Mouse (Mus musculus) retina, postnatal 7 days (tissue): ENCODE data around the gene Wdr83.

Experiments
- DNase-seq: peaks from one replicate; pipeline ENCODE4 v3.0.0-alpha.2; 2012; ENCODE audit warnings: low read depth, low spot score

The Wdr83 gene

DNA sequence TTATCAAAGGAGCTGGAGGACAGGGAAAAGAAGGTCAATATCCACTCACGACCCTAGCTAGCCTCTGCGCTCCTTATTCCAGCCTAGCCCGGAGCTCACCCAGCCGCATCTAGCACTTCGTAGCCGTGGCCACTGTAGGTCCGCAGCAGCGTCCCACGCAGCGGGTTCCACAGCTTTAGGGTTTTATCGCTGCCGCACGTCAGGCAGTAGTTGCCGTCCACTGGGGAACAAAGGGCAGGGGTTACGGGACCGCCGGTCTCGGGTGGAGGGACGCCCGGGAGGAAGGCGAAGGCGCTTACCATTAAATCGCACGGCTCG is 933 bp downstream of the Wdr83 start:
- no peak for DNase-seq

DNA sequence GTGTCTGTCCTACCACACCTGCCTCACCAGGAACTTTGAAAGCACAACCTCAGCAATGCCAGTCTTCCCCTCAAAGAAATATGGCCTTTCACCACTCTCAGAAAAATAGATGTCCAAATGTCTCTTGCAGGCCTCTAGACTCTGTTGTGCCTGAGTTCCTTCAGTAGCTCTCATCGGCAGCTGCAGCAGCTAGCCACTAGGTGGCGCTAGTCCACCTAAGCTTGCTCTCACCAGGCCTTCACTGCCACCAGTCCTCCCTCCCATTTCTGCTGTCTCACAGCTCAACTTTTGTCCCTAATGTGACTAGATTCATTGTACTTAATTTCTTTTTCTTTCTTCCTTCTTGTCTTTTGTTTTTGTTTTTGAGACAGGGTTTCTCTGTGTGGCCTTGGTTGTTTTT is 4.1 kb downstream of the Wdr83 start:
- DNase-seq: peak; percentile 73

DNA sequence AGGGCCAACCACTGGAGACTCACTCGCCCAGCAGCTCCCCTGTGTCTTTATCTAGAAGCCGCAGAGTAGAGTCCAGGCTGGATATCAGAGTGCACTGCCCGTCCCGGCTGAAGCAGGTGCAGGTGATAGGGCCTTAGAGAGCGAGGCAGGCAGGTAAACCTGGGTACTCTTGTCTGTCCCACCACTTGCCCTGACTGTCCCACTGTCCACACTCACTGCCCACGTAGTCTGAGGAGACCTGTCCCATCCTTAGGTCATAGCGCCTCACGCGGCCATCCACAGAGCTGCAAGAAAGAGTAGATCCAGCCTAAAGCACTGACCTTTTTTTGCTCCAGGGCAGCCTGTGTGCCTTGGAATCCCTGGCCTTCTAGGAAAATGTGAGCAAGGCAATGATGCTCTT is 5.1 kb downstream of the Wdr83 start:
- no peak for DNase-seq

- no peak for DNase-seq
These were observed 6.5 kb downstream of the Wdr83 start for GRCm38 (mm10) chr8:85074617-85075016.

DNA sequence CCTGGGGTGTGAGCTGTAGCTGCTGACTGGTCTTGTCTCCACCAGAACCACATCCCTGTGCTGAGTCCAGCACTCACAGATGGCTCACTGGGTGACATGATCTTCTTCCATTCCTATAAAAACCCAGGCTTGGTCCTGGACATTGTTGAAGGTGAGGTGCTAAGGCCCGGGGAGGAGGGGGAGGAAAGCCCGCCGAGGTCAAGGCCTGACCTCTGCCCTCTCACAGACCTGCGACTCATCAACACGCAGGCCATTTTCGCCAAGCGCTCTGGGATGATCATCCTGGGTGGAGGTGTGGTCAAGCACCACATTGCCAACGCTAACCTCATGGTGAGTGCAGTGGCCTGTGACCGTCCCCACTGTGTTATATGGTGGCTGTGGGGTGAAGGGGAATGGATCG is 6.9 kb downstream of the Wdr83 start:
- DNase-seq: no peak

DNA sequence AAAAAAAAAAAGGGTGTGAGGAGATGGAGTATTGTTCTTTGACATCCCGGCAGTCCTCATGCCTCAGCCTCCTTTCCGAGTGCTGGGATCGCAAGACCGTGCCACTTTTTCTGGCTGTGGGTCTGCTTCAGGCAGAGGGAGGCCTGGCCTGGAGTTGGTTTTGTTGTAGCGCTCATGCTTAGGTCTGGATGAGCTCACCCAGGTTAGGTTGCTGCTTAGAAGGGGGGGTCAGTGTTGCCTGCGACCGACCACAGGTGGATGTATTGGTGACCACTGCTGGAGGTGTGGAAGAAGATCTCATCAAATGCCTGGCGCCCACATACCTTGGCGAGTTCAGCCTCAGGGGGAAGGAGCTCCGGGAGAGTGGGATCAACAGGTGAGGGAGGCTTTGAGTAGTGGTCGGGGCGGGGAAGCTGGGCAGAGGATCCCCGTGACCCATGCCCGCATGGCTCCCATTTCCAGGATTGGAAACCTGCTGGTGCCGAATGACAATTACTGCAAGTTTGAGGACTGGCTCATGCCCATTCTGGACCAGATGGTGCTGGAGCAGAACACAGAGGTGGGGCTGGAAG is 8.0 kb downstream of the Wdr83 start:
- DNase-seq: no peak

- no peak for DNase-seq
These were observed 8.7 kb downstream of the Wdr83 start for GRCm38 (mm10) chr8:85072364-85072929.

DNA sequence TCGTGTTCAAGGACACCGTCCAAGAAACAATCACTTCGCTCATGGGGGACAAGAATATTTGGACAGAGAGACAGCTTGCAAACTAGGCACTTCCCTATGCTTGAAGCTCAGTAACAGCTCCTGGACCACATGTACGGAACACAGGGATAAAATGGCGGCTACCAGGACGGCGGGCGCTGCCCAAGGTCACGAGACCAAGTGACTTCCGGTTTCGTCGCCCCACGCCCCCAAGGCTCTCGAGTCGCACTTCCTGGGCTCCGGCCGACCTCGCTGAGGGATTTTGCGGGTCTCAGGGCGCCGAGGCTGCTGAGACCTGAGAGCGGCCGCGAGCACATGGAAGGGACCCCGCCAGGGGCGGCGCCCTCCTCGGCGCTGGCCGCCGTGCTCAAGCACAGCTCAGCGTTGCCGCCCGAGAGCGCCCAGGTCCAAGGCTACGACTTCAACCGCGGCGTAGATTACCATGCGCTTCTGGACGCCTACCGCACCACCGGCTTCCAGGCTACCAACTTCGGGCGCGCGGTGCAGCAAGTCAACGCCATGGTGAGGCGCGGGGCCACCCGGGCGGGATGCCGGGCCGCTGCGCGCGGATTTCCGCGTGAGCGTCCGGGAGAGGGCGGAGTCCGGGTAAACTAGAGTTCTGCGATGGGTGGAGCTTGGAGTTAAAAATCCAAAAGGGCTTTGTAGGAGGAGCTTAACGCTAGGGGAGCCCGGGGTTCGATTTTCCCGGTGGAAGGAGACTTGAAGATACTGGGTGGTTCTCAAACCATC is 9.4 kb downstream of the Wdr83 start, which contains the start of gene Dhps:
TSS of gene Dhps (plus strand) at position 244 of the 768 bp plus-strand sequence.
- peak; percentile 81 for DNase-seq

GRCm38 (mm10) chr8:85071041-85071440 is 10.1 kb downstream of the Wdr83 start:
- no peak for DNase-seq

- DNase-seq: no peak
These were observed 13.1 kb downstream of the Wdr83 start, which contains the start of gene Gm5741 for GRCm38 (mm10) chr8:85067982-85068381. Gene Gm5741 (minus strand): TSS chr8:85067982.

GRCm38 (mm10) chr8:85067155-85067554 is 14.0 kb downstream of the Wdr83 start:
- DNase-seq: no peak

GRCm38 (mm10) chr8:85065213-85065612 is 15.9 kb downstream of the Wdr83 start:
- DNase-seq: no peak

DNA sequence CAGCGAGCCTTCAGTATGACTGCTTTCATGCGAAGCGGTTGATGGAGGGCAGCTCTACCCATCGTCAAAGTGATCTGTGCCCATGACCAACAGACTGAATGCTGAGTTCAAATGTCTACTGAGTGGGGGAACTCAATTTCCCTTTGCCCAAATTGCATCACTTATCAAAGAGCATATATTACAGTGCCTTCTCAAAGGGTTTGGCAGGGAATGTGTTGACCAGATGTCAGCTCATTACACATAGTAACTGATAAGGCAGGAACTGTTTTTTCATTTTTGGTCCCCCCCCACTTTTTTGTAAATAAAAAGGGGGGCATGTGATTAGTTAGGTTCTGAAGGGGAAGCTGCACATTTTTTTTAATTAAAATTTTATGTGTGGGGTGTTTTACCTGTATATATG is 18.5 kb downstream of the Wdr83 start:
- no peak for DNase-seq

DNA sequence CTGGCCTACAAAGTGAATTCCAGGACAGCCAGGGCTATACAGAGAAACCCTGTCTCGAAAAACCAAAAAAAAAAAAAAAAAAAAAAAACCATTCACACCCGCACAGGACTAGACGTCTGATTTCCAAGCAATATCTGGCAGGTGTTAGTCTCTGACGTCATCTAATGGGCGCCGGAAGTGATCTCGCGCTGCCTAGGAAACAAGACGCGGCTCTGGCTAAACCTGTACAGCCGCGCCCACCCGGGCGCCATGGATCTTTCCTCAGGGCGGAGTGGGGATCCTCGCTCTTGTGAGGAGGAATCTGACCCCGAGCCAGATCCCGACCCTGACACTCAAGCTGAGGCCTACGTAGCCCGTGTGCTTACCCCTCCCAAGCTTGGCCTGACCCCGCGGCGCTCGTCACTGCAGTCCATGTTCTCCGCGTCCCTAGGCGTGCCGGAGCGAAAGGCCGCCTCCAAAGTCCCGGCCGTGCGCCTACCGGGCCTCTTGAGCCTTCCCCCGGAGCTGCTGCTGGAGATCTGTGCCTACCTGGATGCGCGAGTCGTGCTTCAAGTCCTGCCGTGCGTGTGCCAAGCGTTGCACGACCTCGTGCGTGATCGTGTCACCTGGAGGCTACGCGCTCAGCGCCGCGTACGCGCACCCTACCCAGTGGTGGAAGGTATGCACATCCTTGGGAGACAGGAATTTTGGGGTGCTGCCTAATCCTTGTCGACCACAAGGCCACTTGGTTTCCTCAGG is 21.1 kb downstream of the Wdr83 start, which contains the start of gene Fbxw9:
TSS of gene Fbxw9 (plus strand) at position 177 of the 738 bp plus-strand sequence.
- DNase-seq: peak; percentile 92

- DNase-seq: no peak
These were observed 23.7 kb downstream of the Wdr83 start for GRCm38 (mm10) chr8:85057367-85057766.

DNA sequence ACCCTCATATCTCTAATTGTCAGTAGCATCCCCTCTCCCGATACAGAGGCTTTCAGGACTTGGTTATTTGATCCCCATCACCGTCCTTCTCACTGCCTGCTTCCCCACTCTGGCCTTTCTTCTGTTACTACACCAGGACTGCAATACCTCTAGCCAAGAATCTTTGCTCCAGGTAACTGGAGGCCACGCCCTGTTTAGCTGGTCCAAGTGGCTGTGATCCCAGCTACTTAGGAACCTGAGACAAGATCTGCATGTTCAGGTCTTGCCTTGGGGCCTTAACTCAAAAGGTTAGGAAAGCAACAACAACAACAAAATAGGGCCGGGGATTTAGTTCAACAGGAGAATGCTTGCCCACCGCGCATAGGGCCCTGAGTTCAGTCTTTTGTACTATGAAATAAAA is 37.5 kb downstream of the Wdr83 start:
- no peak for DNase-seq

GRCm38 (mm10) chr8:85037681-85038531 is 43.2 kb downstream of the Wdr83 start:
- DNase-seq: no peak

DNA sequence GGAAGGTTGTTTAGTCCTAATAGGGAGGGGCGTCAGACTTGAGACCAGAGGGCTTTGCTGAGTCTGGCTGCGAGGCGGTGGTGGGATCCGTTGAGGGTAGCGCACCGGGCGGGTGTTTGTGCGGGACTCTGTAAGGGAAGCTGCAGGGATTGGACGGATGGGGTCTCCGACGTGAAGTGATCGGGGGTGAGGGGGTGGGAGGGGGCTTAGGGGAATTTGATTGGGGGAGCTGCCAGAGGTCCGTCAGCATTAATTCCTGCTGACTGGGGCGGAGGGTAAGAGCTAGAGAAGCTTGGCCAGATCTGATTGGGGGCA is 43.8 kb downstream of the Wdr83 start:
- peak; percentile 43 for DNase-seq

GRCm38 (mm10) chr8:85036718-85037365 is 44.3 kb downstream of the Wdr83 start, which contains the start of gene Tnpo2:
Gene Tnpo2 (plus strand): TSS chr8:85036915.
- peak; percentile 94 for DNase-seq

- DNase-seq: no peak
These were observed 44.8 kb downstream of the Wdr83 start for GRCm38 (mm10) chr8:85036381-85036717.

DNA sequence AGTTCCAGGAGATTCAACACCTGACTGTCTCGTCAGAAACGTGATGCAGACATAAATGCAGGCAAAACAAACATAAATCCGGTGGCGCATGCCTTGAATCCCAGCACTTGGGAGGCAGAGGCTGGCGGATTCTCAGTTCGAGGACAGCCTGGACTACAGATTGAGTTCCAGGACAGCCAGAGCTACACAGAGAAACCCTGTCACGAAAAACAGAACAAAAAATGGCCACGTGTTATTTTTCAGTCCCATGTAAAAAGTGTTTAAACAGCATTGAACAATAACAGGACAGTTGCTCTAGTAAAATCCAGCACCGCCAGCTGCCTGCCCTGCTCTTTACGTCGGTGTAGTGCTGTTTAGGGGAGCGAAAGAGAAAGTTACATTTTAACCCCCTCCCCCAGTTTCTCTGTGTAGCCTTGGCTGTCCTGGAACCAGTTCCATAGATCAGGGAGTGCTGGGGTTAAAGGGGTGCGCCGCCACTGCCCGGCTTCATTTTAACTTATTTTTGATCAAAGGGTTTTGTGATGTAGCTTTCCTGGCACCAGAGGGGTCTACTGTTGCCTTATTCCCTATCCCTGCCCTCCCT is 45.3 kb downstream of the Wdr83 start:
- no peak for DNase-seq
